Mouse (Mus musculus) ES-Bruce4 (cell line): ENCODE data around the gene Olfr688.

ENCODE experiments used
- CTCF ChIP-seq: IDR thresholded peaks from one replicate; pipeline ENCODE4 v1.8.1; 2011; ENCODE audit warnings: low read depth, low read length
- EP300 ChIP-seq: IDR thresholded peaks from 2 replicates; pipeline ENCODE4 v1.6.1; 2011; ENCODE audit warnings: low read depth, low read length; ENCODE audit not compliant: insufficient read depth
- POLR2A ChIP-seq: IDR thresholded peaks from one replicate; pipeline ENCODE4 v1.8.1; 2011; ENCODE audit warnings: low read length; ENCODE audit not compliant: insufficient read depth

GRCm38 (mm10) chr7:105325302-105325701 lies 37.4 kb downstream of the Olfr688 start:
- TF ChIP-seq POLR2A, result no peak
- no peak for TF ChIP-seq CTCF
- no peak for TF ChIP-seq EP300
